Mouse (Mus musculus) small intestine, adult 2 months (tissue): Measurements from ENCODE around the gene Angpt4. TPM values are rescaled to one million over a fixed set of nuclear protein-coding genes. Genes with fewer than 3 reads are reported as not detected.

Experiments
- H3K27ac ChIP-seq: fragments of 200-500 bp; 2 replicates; pipeline ENCODE4 v1.5.1; 2012; ENCODE audit warnings: low read depth, low read length, control low read depth, inconsistent platforms; ENCODE audit not compliant: insufficient read depth
- H3K27me3 ChIP-seq: fragments of 200-500 bp; 2 replicates; pipeline ENCODE4 v1.6.1; 2012; ENCODE audit warnings: mild to moderate bottlenecking, moderate library complexity, low read length, inconsistent platforms; ENCODE audit not compliant: control insufficient read depth, insufficient read depth
- H3K36me3 ChIP-seq: fragments of 200-500 bp; 2 replicates; pipeline ENCODE4 v1.6.1; 2012; ENCODE audit warnings: mild to moderate bottlenecking, low read length, control low read depth, inconsistent platforms; ENCODE audit not compliant: control insufficient read depth, insufficient read depth
- H3K4me1 ChIP-seq: fragments of 200-500 bp; 2 replicates; pipeline ENCODE4 v1.6.1; 2012; ENCODE audit warnings: low read length, inconsistent platforms, mixed read lengths; ENCODE audit not compliant: control insufficient read depth, insufficient read depth, insufficient read length
- H3K4me3 ChIP-seq: fragments of 200-500 bp; 2 replicates; pipeline ENCODE4 v1.5.1; 2012; ENCODE audit warnings: low read depth, mild to moderate bottlenecking, control low read depth, inconsistent platforms, low read length, moderate library complexity
- CTCF ChIP-seq: fragments of 200-500 bp; IDR thresholded peaks from 2 replicates; pipeline ENCODE4 v1.5.1; 2012; ENCODE audit warnings: low read depth, mild to moderate bottlenecking, control low read depth, inconsistent platforms, low read length, moderate library complexity, mixed read lengths; ENCODE audit not compliant: insufficient replicate concordance, insufficient read length; ENCODE audit errors: extremely low read depth
- POLR2A ChIP-seq: fragments of 200-500 bp; IDR thresholded peaks from 2 replicates; pipeline ENCODE4 v1.6.1; 2012; ENCODE audit warnings: low read depth, mild to moderate bottlenecking, control low read depth, inconsistent platforms, low read length, moderate library complexity
- WGBS: fragments of 180-500 bp; shearing (Covaris S2); methylation state at CpG from one replicate; pipeline ENCODE4 v1.1.7; 2018; 5-methylcytosine and 5-hydroxymethylcytosine counted together
- polyA plus RNA-seq: library from polyadenylated mRNA; depleted of rRNA; stranded (reverse); fragments of >200 nt; gene quantifications from 2 replicates; pipeline ENCODE4 v1.2.3, GENCODE M21; 2012

Gene Angpt4
- polyA plus RNA-seq, 1 experiment: 0.15 TPM

GRCm38 (mm10) chr2:151982476-151982875 lies 71.5 kb downstream of the Angpt4 start:
- H3K27ac ChIP-seq: no peak overlapping the region
- peaks cover 21% of the 10 kb centered on the region; the same call in 1 of the 2 replicates for H3K4me1 ChIP-seq
- H3K4me3 ChIP-seq: no peak overlapping the region
- TF ChIP-seq CTCF: no peak
- no peak for TF ChIP-seq POLR2A
- no peaks in the 10 kb centered on the region for H3K36me3 ChIP-seq
- H3K27me3 ChIP-seq: no peaks in the 10 kb centered on the region

- Histone ChIP-seq H3K27ac (no peak overlapping the region), H3K4me1 (peaks cover 6% of the 10 kb centered on the region; the same call in 1 of the 2 replicates)
These were observed 73.0 kb downstream of the Angpt4 start for GRCm38 (mm10) chr2:151984019-151984418.

GRCm38 (mm10) chr2:151985426-151986172 lies 74.6 kb downstream of the Angpt4 start:
- no peaks in the 10 kb centered on the region for H3K36me3 ChIP-seq
- TF ChIP-seq CTCF (no peak), POLR2A (no peak)
- 59% methylated on average over 7 of the region's 7 CpGs for WGBS

More at GRCm38 (mm10) chr2:151984019-151984418, 73.0 kb downstream of the Angpt4 start:
- Histone ChIP-seq H3K27me3 (no peaks in the 10 kb centered on the region), H3K4me3 (no peak overlapping the region), H3K36me3 (no peaks in the 10 kb centered on the region)
- no peak for TF ChIP-seq POLR2A
- no peak for TF ChIP-seq CTCF
- 77% methylated on average over 9 of the region's 9 CpGs for WGBS

GRCm38 (mm10) chr2:151986958-151987357 lies 75.9 kb downstream of the Angpt4 start:
- no peak overlapping the region for H3K4me3 ChIP-seq
- no peak for TF ChIP-seq CTCF
- no peak for TF ChIP-seq POLR2A
- H3K27me3 ChIP-seq: no peaks in the 10 kb centered on the region
- no peak overlapping the region for H3K27ac ChIP-seq
- H3K4me1 ChIP-seq: no peaks in the 10 kb centered on the region
- H3K36me3 ChIP-seq: no peaks in the 10 kb centered on the region
- 82% methylated on average over 8 of the region's 8 CpGs for WGBS

More at GRCm38 (mm10) chr2:151985426-151986172, 74.6 kb downstream of the Angpt4 start:
- Histone ChIP-seq H3K4me3 (no peak overlapping the region), H3K27me3 (no peaks in the 10 kb centered on the region), H3K4me1 (no peaks in the 10 kb centered on the region; the same call in 1 of the 2 replicates), H3K27ac (no peak overlapping the region)

GRCm38 (mm10) chr2:151988978-151989377 lies 78.0 kb downstream of the Angpt4 start:
- Histone ChIP-seq H3K36me3 (no peaks in the 10 kb centered on the region), H3K4me3 (no peak overlapping the region), H3K27ac (no peak overlapping the region), H3K27me3 (no peaks in the 10 kb centered on the region), H3K4me1 (no peaks in the 10 kb centered on the region)
- TF ChIP-seq POLR2A (no peak), CTCF (no peak)
- 53% methylated on average over 2 of the region's 2 CpGs for whole genome bisulfite sequencing

- 10% methylated on average over 1 of the region's 1 CpGs for WGBS
- TF ChIP-seq POLR2A (no peak), CTCF (no peak)
- H3K4me3 ChIP-seq: no peak overlapping the region
- H3K27me3 ChIP-seq: no peaks in the 10 kb centered on the region
- no peak overlapping the region for H3K27ac ChIP-seq
- peaks cover 8% of the 10 kb centered on the region; the same call in 1 of the 2 replicates for H3K4me1 ChIP-seq
- no peaks in the 10 kb centered on the region for H3K36me3 ChIP-seq
These were observed 80.0 kb downstream of the Angpt4 start for GRCm38 (mm10) chr2:151990985-151991394.

GRCm38 (mm10) chr2:151991446-151991845 lies 80.4 kb downstream of the Angpt4 start:
- Histone ChIP-seq H3K36me3 (no peaks in the 10 kb centered on the region), H3K4me1 (peaks cover 10% of the 10 kb centered on the region; the same call in 1 of the 2 replicates), H3K27me3 (no peaks in the 10 kb centered on the region), H3K4me3 (no peak overlapping the region), H3K27ac (no peak overlapping the region)
- WGBS: 50% methylated on average over 5 of the region's 5 CpGs
- no peak for TF ChIP-seq CTCF
- TF ChIP-seq POLR2A: no peak
